Mouse (Mus musculus) hindbrain, embryonic 14.5 days (tissue): ENCODE measurements around the gene Hormad2. TPM values are rescaled to one million over a fixed set of nuclear protein-coding genes. Genes with fewer than 3 reads are reported as not detected.

Source experiments
- polyA plus RNA-seq: library from polyadenylated mRNA; unstranded; fragments of >200 nt; fragmentation: Nextera tagmentation; extraction: Ambion mirVana; gene quantifications from 2 replicates; pipeline ENCODE4 v1.2.1, GENCODE M21; 2014

Hormad2 gene
- polyA plus RNA-seq, 1 experiment from 2014 or later: 0.24 TPM

Other genes starting within 250 kb of the Hormad2 start
- 3.8 and 4.5 TPM in 2 replicates for gene Castor1, start 222.9 kb downstream of the Hormad2 start, polyA plus RNA-seq
- gene Osm, start 204.7 kb downstream of the Hormad2 start, polyA plus RNA-seq: not detected in 2 replicates
- 0.29 TPM in 1 of 2 replicates, not detected in the other for gene Lif, start 183.5 kb downstream of the Hormad2 start, polyA plus RNA-seq
- gene Mtmr3, start 153.8 kb upstream of the Hormad2 start, polyA plus RNA-seq: 39.9 and 43.0 TPM in 2 replicates
- gene Gm11032, start 179.0 kb upstream of the Hormad2 start, polyA plus RNA-seq: not detected in 2 replicates
- 19.5 and 20.2 TPM in 2 replicates for gene Ascc2, start 196.6 kb upstream of the Hormad2 start, polyA plus RNA-seq